Mouse (Mus musculus) kidney, postnatal 0 days (tissue): ENCODE results near the gene Dpf2. TPM values are rescaled to one million over a fixed set of nuclear protein-coding genes. Genes with fewer than 3 reads are reported as not detected.

Source experiments
- ATAC-seq: fragments of 200-750 bp; cut with Nextera tagmentation; replicated peaks from 2 replicates; pipeline ENCODE4 v1.8.0; 2017; ENCODE audit warnings: low read depth, moderate number of reproducible peaks, moderate TSS enrichment, moderate library complexity; ENCODE audit not compliant: low FRiP score
- DNase-seq: peaks from one replicate; pipeline ENCODE4 v3.0.0-alpha.2; 2016; ENCODE audit warnings: low spot score
- H3K27ac ChIP-seq: fragments of 300-500 bp; sonication (generic); 2 replicates; pipeline ENCODE4 v1.5.1; 2014; ENCODE audit warnings: mild to moderate bottlenecking
- H3K27me3 ChIP-seq: fragments of 300-500 bp; sonication (generic); 2 replicates; pipeline ENCODE4 v1.6.1; 2014; ENCODE audit warnings: low read length, mixed read lengths; ENCODE audit not compliant: insufficient read depth
- H3K36me3 ChIP-seq: fragments of 300-500 bp; sonication (generic); 2 replicates; pipeline ENCODE4 v1.6.1; 2014; ENCODE audit warnings: low read length, mixed read lengths; ENCODE audit not compliant: insufficient read depth
- H3K4me1 ChIP-seq: fragments of 300-500 bp; sonication (generic); replicated peaks from 2 replicates; pipeline ENCODE4 v1.6.1; 2014; ENCODE audit warnings: antibody characterized with exemption, low read length, mixed read lengths; ENCODE audit not compliant: insufficient read depth
- H3K4me2 ChIP-seq: fragments of 300-500 bp; sonication (generic); 2 replicates; pipeline ENCODE4 v1.6.1; 2014; ENCODE audit warnings: mild to moderate bottlenecking, low read length, moderate library complexity, mixed read lengths
- H3K4me3 ChIP-seq: fragments of 300-500 bp; sonication (generic); replicated peaks from 2 replicates; pipeline ENCODE4 v1.5.1; 2014; ENCODE audit warnings: low read depth, low read length
- H3K9ac ChIP-seq: fragments of 300-500 bp; sonication (generic); 2 replicates; pipeline ENCODE4 v1.6.1; 2014; ENCODE audit warnings: low read depth, low read length
- H3K9me3 ChIP-seq: fragments of 300-500 bp; sonication (generic); replicated peaks from 2 replicates; pipeline ENCODE4 v1.6.1; 2016; ENCODE audit warnings: low read length, inconsistent platforms, mixed read lengths
- CTCF ChIP-seq: IDR thresholded peaks from 2 replicates; pipeline ENCODE4 v1.5.1; 2016; ENCODE audit warnings: antibody characterized with exemption, low read depth, mild to moderate bottlenecking, moderate library complexity
- WGBS: fragments of 180-500 bp; shearing (Covaris S2); extraction: QIAGEN DNeasy Blood & Tissue Kit; methylation state at CpG from one replicate; pipeline ENCODE4 v1.1.7; 2014; 5-methylcytosine and 5-hydroxymethylcytosine counted together
- polyA plus RNA-seq: library from polyadenylated mRNA; unstranded; fragments of >200 nt; fragmentation: Nextera tagmentation; extraction: Ambion mirVana; gene quantifications from 2 replicates; pipeline ENCODE4 v1.2.1, GENCODE M21; 2015

Dpf2 gene
- polyA plus RNA-seq, 1 experiment from 2014 or later = 109 TPM

DNA sequence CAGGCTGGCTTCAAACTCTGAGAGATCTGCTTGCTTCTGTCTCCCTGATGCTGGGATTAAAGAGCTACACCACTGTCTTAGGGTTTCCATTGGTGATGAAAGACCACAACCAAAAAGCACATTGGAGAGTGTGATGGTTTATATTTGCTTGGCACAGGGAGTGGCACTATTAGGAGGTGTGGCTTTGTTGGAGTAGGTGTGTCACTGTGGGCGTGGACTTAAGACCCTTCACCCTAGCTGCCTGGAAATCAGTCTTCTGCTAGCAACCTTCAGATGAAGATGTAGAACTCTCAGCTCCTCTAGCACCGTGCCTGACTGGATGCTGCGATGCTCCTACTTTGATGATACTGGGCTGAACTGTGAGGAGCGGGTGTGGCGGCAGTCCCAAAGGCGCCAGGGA lies 25.7 kb upstream of the Dpf2 start:
- 88% methylated on average over 6 of the region's 6 CpGs for WGBS
- TF ChIP-seq CTCF = no peak
- peaks cover 36% of the 10 kb centered on the region for H3K4me1 ChIP-seq
- no peak overlapping the region for H3K4me3 ChIP-seq
- H3K9ac ChIP-seq = no peak overlapping the region
- no peaks in the 10 kb centered on the region for H3K9me3 ChIP-seq
- H3K27ac ChIP-seq = no peak overlapping the region
- H3K36me3 ChIP-seq = 0 out of 2 replicates have a peak, but pooled peaks cover 3% of the 10 kb centered on the region
- ATAC-seq (no peak), DNase-seq (no peak)
- H3K4me2 ChIP-seq = no peak overlapping the region
- no peaks in the 10 kb centered on the region for H3K27me3 ChIP-seq

DNA sequence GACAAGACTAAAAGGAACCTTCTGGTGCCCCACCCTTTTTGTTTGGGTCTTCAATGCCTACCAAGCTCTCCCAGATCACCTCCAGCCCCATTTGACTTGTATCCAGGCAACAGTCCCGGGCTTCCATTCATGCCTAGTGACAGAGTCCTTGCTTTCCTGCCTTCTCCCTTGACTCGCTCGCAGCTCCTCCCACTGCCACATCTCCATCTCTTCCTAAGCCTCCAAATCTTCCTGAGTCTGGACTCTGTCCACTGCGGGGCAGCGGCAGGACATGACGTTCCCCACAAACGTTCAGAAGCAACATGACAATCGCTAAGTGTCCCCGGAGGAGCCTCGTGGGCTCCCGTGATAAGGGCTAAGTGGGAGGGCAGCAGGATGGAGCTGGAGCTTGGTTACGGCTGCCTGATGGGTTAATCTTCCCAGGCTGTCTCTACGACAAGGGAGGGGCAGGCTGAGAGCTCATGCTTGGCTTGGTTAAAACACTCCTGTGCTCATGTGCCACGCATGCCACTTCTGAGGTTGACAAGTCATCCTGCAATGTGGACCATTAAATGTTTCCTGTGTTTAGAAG lies 25.1 kb upstream of the Dpf2 start:
- WGBS = 23% methylated on average over 14 of the region's 14 CpGs
- ATAC-seq = no peak
- Histone ChIP-seq H3K4me1 (peaks cover 36% of the 10 kb centered on the region), H3K27ac (no peak overlapping the region), H3K27me3 (no peaks in the 10 kb centered on the region), H3K9me3 (no peaks in the 10 kb centered on the region), H3K9ac (no peak overlapping the region), H3K4me3 (no peak overlapping the region), H3K4me2 (no peak overlapping the region), H3K36me3 (0 out of 2 replicates have a peak, but pooled peaks cover 3% of the 10 kb centered on the region)
- no peak for TF ChIP-seq CTCF
- DNase-seq = no peak

- WGBS = 79% methylated on average over 21 of the region's 21 CpGs
- H3K4me1 ChIP-seq = peaks cover 36% of the 10 kb centered on the region
- H3K4me2 ChIP-seq = no peak overlapping the region
- ATAC-seq (no peak), DNase-seq (no peak)
- H3K9ac ChIP-seq = no peak overlapping the region
- 0 out of 2 replicates have a peak, but pooled peaks cover 3% of the 10 kb centered on the region for H3K36me3 ChIP-seq
- H3K27me3 ChIP-seq = no peaks in the 10 kb centered on the region
- no peak overlapping the region for H3K4me3 ChIP-seq
- no peak overlapping the region for H3K27ac ChIP-seq
- no peak for TF ChIP-seq CTCF
- H3K9me3 ChIP-seq = no peaks in the 10 kb centered on the region
Observed at GRCm38 (mm10) chr19:5937095-5937835, 24.5 kb upstream of the Dpf2 start.

DNA sequence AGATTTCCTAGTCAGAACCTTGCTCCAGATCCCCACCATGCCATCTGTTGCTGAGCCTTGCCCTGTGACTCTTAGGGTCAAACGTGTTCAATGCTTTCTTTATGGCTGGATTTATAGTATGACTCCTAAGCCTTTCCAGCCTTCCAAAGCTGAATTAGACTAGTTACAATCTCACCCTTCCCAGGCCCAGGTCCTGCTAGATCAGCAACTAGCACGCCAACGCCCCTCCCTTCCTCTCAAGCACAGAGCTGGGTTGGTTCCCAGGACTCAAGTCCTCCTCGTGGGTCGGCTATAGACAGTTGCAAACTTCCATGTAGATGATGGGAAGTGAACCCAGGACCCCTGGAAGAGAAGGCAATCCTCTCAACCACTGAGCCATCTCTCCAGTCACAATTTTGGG lies 22.9 kb upstream of the Dpf2 start:
- H3K4me2 ChIP-seq = no peak overlapping the region
- DNase-seq (no peak), ATAC-seq (no peak)
- WGBS = 28% methylated on average over 5 of the region's 5 CpGs
- no peak for TF ChIP-seq CTCF
- H3K27me3 ChIP-seq = no peaks in the 10 kb centered on the region
- H3K4me3 ChIP-seq = no peak overlapping the region
- H3K27ac ChIP-seq = peak overlapping the region; percentile 52
- H3K9ac ChIP-seq = no peak overlapping the region
- H3K9me3 ChIP-seq = no peaks in the 10 kb centered on the region
- H3K36me3 ChIP-seq = no peaks in the 10 kb centered on the region
- peaks cover 36% of the 10 kb centered on the region for H3K4me1 ChIP-seq

- peak; percentile 88 for DNase-seq
- H3K4me2 ChIP-seq = no peak overlapping the region
- no peaks in the 10 kb centered on the region for H3K36me3 ChIP-seq
- H3K4me3 ChIP-seq = no peak overlapping the region
- 36% methylated on average over 3 of the region's 3 CpGs for WGBS
- peak overlapping the region; percentile 52 for H3K27ac ChIP-seq
- H3K9me3 ChIP-seq = no peaks in the 10 kb centered on the region
- ATAC-seq = peak; percentile 89
- H3K4me1 ChIP-seq = peaks cover 37% of the 10 kb centered on the region
- no peaks in the 10 kb centered on the region for H3K27me3 ChIP-seq
- H3K9ac ChIP-seq = 0 out of 2 replicates have a peak overlapping the region, but pooled peaks have one; percentile 23
- TF ChIP-seq CTCF = no peak
Observed at GRCm38 (mm10) chr19:5935266-5935665, 22.5 kb upstream of the Dpf2 start.

GRCm38 (mm10) chr19:5929634-5930596 lies 17.1 kb upstream of the Dpf2 start:
- no peaks in the 10 kb centered on the region for H3K27me3 ChIP-seq
- H3K9me3 ChIP-seq = no peaks in the 10 kb centered on the region
- 17% methylated on average over 14 of the region's 14 CpGs for WGBS
- H3K4me1 ChIP-seq = peaks cover 46% of the 10 kb centered on the region
- H3K4me2 ChIP-seq = 0 out of 2 replicates have a peak overlapping the region, but pooled peaks have one; percentile 9
- peak; percentile 92 for DNase-seq
- H3K4me3 ChIP-seq = no peak overlapping the region
- peak; percentile 59 for ATAC-seq
- H3K27ac ChIP-seq = peak overlapping the region; percentile 89
- H3K36me3 ChIP-seq = no peaks in the 10 kb centered on the region
- H3K9ac ChIP-seq = 0 out of 2 replicates have a peak overlapping the region, but pooled peaks have one; percentile 9
- TF ChIP-seq CTCF = no peak
